Mouse (Mus musculus): ENCODE data around the gene Hamp.

DNA sequence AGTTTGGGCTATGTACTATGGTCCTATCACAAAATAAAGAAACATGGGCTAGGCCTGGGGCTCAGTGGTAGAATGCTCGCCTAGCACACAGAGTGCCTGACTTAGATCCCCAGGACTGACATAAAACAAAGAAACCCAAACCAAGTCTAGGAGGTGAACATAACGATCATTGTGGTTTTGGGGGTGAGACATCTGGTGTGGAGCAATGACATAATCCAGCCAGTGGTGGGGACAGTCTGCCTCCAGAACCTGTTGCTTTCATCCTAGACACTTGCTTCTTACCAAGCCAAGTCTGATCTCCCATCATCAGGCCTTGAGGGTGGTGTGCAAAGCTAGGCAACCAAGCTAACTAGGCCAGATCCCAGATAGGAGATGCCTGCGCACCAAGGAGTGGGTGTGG, 22.8 kb upstream of the Hamp start:
- TF ChIP-seq POLR2A (IDR thresholded peaks at IDR 0.05; ENCODE audit: insufficient read depth, low read length): no peak
- no peak for TF ChIP-seq EP300 (IDR thresholded peaks at IDR 0.05; ENCODE audit: insufficient read depth, low read depth, low read length)
